9 mouse cellular contexts compared by ENCODE assay signal in the genomic region with DNA sequence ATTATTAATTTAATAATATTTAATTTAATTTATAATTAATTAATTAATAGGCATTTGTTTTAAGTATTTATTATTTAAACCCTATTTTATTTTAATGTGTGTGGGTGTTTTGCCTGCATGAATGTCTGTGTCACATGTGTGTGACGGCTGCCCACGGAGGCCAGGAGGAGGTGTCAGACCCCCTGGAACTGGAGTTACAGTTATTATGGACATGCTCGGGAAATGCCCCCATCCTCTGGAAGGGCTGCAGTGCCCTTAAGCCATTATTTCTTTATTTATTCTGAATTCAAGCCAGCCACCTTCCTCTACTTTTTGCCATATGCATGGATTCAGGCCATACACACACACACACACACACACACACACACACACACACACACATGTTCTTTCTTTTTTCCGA. TPM values are rescaled to one million over a fixed set of nuclear protein-coding genes. Genes with fewer than 3 reads are reported as not detected.
"Had no signal": no experiment of that assay in that cellular context is flagged by ENCODE, and none has a peak within 500 bp of the region (broad histone marks: within the 10 kb centered on the region; RNA-seq: fewer than 3 reads in every experiment).

No protein-coding gene starts in this region.

- H3K4me2 ChIP-seq: limb, embryonic 12.5 days; liver, embryonic 13.5 days; lung, embryonic 15.5 days; midbrain, embryonic 15.5 days; stomach, embryonic 15.5 days had no signal

- H3K4me1 ChIP-seq: limb, embryonic 12.5 days; lung, embryonic 15.5 days; midbrain, embryonic 15.5 days; stomach, embryonic 15.5 days had no signal

- H3K4me3 ChIP-seq: left cerebral cortex, adult 2 months; limb, embryonic 12.5 days; liver, embryonic 13.5 days; lung, embryonic 15.5 days; megakaryocyte, embryonic 14.5 days; midbrain, embryonic 15.5 days; stomach, embryonic 15.5 days had no signal

- H3K9me3 ChIP-seq: limb, embryonic 12.5 days; liver, embryonic 13.5 days; lung, embryonic 15.5 days; megakaryocyte, embryonic 14.5 days; midbrain, embryonic 15.5 days; stomach, embryonic 15.5 days had no signal

- H3K27me3 ChIP-seq: lung, embryonic 15.5 days; midbrain, embryonic 15.5 days; stomach, embryonic 15.5 days had no signal

- H3K9ac ChIP-seq: limb, embryonic 12.5 days; liver, embryonic 13.5 days; liver, postnatal 0 days; lung, embryonic 15.5 days; midbrain, embryonic 15.5 days; stomach, embryonic 15.5 days had no signal

- H3K36me3 ChIP-seq: limb, embryonic 12.5 days; liver, embryonic 13.5 days; lung, embryonic 15.5 days; midbrain, embryonic 15.5 days; stomach, embryonic 15.5 days had no signal

- H3K27ac ChIP-seq: left cerebral cortex, adult 2 months; limb, embryonic 12.5 days; liver, embryonic 13.5 days; lung, embryonic 15.5 days; macrophage; midbrain, embryonic 15.5 days; stomach, embryonic 15.5 days had no signal

- ATAC-seq: liver, postnatal 0 days had no signal

RNA-seq across cellular contexts. Expression of a gene that starts 51.5 kb away (rescaled TPM):
- polyA plus RNA-seq: macrophage had no signal
